Mouse (Mus musculus) layer of hippocampus, adult 6 months (tissue): ENCODE results near the gene Amhr2. TPM values are rescaled to one million over a fixed set of nuclear protein-coding genes. Genes with fewer than 3 reads are reported as not detected.

Experiments used
- long read RNA-seq, 2 experiments: library from polyadenylated mRNA; unstranded; transcript quantifications; one replicate each; pipeline ENCODE4 v2.0.0; 2019 to 2020
- polyA plus RNA-seq: library from polyadenylated mRNA; unstranded; fragments of <200 nt; fragmentation: Nextera tagmentation; gene quantifications from 2 replicates; pipeline ENCODE4 v1.2.3, GENCODE M21; 2021

The Amhr2 gene
- polyA plus RNA-seq, result 0.65 and 0.93 TPM in 2 replicates
- long read RNA-seq, experiment 1, result 0 reads
- long read RNA-seq, experiment 2, transcript Amhr2-201 (11 exons, 1,938 nt), result major isoform, 5 of 7 reads
- long read RNA-seq, experiment 2, partial matches to known transcripts, result 2 of 7 reads
- long read RNA-seq, experiment 2, other reads (novel, unspliced or antisense), result 0 of 7 reads

DNA sequence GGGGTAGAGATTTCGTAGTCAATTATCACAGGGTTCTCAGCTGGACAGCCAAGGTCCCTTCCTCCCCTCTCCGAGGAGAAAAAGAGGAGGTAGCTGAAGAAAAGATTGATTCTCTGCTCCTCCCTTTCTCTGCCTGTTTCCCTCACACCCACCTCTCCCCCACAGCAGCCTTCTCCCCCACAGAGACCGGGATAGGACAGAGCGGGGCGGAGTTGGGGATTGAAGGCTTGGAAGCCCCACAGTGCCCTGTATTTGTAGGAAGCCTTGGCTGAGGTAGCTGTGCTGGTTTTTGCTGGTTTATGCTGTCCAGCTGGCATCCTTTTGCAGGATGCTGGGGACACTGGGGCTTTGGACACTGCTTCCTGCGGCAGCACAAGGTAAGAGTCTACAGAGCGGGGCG is at the start of gene Amhr2:
Amhr2 (plus strand) TSS at position 222 of the 400 bp plus-strand sequence.

GRCm38 (mm10) chr15:102405489-102406195 is 39.5 kb upstream of the Amhr2 start, which contains the start of gene Sp1:
Sp1 (plus strand) TSS chr15:102406143.

DNA sequence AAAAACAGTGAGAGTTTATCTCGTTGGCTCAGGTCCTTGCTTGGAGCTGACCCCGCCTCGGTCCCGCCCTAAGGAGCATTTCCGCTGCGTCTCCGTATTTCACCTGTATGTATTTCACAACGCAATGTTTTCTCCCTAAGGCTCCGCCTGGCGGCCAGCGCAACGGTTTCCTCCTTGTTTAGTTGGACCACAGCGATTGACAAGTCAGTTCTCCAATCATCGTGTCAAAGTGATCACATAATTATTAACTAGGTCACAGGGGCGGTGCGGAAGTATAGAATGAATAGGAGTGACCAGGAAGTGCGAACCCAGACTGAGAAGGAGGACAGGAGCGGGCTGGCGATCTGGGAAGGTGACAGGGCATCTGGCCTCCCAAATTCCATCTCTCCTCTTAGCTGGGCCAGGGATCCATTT is 13.7 kb downstream of the Amhr2 start, which contains the start of gene Prr13:
Prr13 (plus strand) TSS at position 125 of the 414 bp plus-strand sequence.

DNA sequence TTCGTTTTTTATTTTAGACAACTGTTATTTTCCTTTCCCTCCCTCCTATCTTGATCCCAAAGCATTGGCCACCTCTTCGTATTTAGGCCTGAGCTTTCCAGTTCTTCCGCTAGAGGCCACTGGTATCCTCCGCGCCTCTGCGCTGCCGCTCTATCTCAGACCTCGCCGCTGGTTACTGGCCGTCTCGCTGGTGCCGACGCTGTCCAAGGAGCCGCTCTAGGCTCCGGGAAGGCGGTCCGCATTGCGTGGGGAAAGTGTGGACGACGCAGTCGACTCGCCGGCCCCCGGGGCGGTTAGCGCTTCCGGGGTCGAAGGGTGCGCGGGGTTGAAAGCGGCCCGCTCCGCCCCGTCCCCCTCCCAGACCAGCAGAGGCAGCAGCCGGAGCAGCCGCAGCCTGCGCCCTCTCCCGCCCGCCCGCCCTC is 25.0 kb downstream of the Amhr2 start, which contains the start of gene Pcbp2:
Pcbp2 (plus strand) TSS at position 357 of the 422 bp plus-strand sequence.

DNA sequence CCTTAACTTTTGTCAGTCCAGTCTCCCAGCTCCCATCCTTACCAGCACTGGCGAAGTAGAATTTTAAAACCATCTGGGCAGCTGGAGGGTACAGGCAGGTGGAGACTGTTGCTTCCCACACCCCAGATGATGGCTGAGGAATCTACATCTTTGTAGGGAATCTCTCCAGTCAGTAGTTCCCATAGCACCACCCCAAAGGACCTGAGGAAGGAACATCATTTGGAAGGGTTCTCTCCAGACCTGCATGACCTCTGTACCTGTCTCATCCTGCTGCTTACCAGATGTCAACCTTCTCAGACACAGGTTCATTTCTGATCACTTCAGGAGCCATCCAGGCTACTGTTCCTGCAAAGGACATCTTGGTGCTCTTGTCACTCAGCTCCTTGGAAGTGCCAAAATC is 58.3 kb downstream of the Amhr2 start, which contains the start of gene Gm10337:
Gm10337 (plus strand) TSS at position 276 of the 400 bp plus-strand sequence.

Other genes starting within 250 kb of the Amhr2 start
- 4.8 and 5.1 TPM in 2 replicates for gene Zfp740, start 242.1 kb upstream of the Amhr2 start, polyA plus RNA-seq
- gene Csad, start 240.6 kb upstream of the Amhr2 start, polyA plus RNA-seq, result 22.5 and 23.1 TPM in 2 replicates
- gene Itgb7, start 213.4 kb upstream of the Amhr2 start, polyA plus RNA-seq, result 0.64 and 1.4 TPM in 2 replicates
- 1.7 and 2.0 TPM in 2 replicates for gene Rarg, start 187.8 kb upstream of the Amhr2 start, polyA plus RNA-seq
- not detected in 2 replicates for gene Gm9918, start 174.8 kb upstream of the Amhr2 start, polyA plus RNA-seq
- gene Mfsd5, start 165.9 kb upstream of the Amhr2 start, polyA plus RNA-seq, result 36.2 and 40.4 TPM in 2 replicates
- gene Espl1, start 149.1 kb upstream of the Amhr2 start, polyA plus RNA-seq, result 0.43 and 1.2 TPM in 2 replicates
- gene Pfdn5, start 119.3 kb upstream of the Amhr2 start, polyA plus RNA-seq, result 1,324 and 1,439 TPM in 2 replicates
- 66.8 and 72.5 TPM in 2 replicates for gene Myg1, start 113.7 kb upstream of the Amhr2 start, polyA plus RNA-seq
- 17.5 and 18.6 TPM in 2 replicates for gene Aaas, start 94.6 kb upstream of the Amhr2 start, polyA plus RNA-seq
- 0.64 and 0.93 TPM in 2 replicates for gene Sp7, start 78.2 kb upstream of the Amhr2 start, polyA plus RNA-seq
- 0.82 and 0.83 TPM in 2 replicates for gene Sp1, start 39.2 kb upstream of the Amhr2 start, polyA plus RNA-seq
- gene Prr13, start 13.7 kb downstream of the Amhr2 start, polyA plus RNA-seq, result 88.3 and 96.2 TPM in 2 replicates
- gene Pcbp2, start 25.2 kb downstream of the Amhr2 start, polyA plus RNA-seq, result 97.3 and 100 TPM in 2 replicates
- gene Gm10337, start 58.4 kb downstream of the Amhr2 start, polyA plus RNA-seq, result not detected in 2 replicates
- gene Map3k12, start 71.7 kb downstream of the Amhr2 start, polyA plus RNA-seq, result 28.2 and 31.6 TPM in 2 replicates
- 13.2 and 15.6 TPM in 2 replicates for gene Tarbp2, start 72.8 kb downstream of the Amhr2 start, polyA plus RNA-seq
- gene Npff, start 79.6 kb downstream of the Amhr2 start, polyA plus RNA-seq, result not detected in 2 replicates
- 0.49 and 0.65 TPM in 2 replicates for gene Gm28047, start 179.7 kb downstream of the Amhr2 start, polyA plus RNA-seq
- 19.9 and 23.1 TPM in 2 replicates for gene Atf7, start 180.1 kb downstream of the Amhr2 start, polyA plus RNA-seq
- gene Atp5g2, start 227.0 kb downstream of the Amhr2 start, polyA plus RNA-seq, result 338 and 403 TPM in 2 replicates